In genomic region chr4:125814311-125814710, GRCm38 (mm10) we compare ENCODE assay signal across 14 mouse cellular contexts.
DNase-seq lines count a peak whose midpoint lies in the region; ATAC-seq and TF ChIP-seq lines count a peak whose summit lies in the region.
"Had no signal": no experiment of that assay in that cellular context is flagged by ENCODE, and none has a peak within 500 bp of the region (broad histone marks: within the 10 kb centered on the region; RNA-seq: fewer than 3 reads in every experiment).

No protein-coding gene starts in this region.

- no peak overlapping the region for H3K9ac ChIP-seq in limb, embryonic 15.5 days
- H3K9ac ChIP-seq: midbrain, embryonic 13.5 days; neural tube, embryonic 13.5 days had no signal

- no peak overlapping the region for H3K4me2 ChIP-seq in limb, embryonic 15.5 days
- H3K4me2 ChIP-seq: midbrain, embryonic 13.5 days; neural tube, embryonic 13.5 days had no signal

- peak; percentile 24 to 28 for DNase-seq in cerebellum, adult 2 months
- DNase-seq in cerebellum, adult 9-10 months, result no peak
- DNase-seq in limb, embryonic 10.5 days (ENCODE audit: low spot score), result no peak
- peak; percentile 63 to 92 for DNase-seq in left cerebral cortex, adult 8-10 months (ENCODE audit: low spot score in 2 of 2)
- DNase-seq in telencephalon, adult 2 months (ENCODE audit: low read depth, low spot score), result peak; percentile 83
- no peak for DNase-seq in thymus, postnatal 0 days (ENCODE audit: low spot score)
- no peak for DNase-seq in kidney, postnatal 14 days
- DNase-seq: lung, adult 2 months; thymus, postnatal 36 days had no signal

- no peak overlapping the region for H3K27ac ChIP-seq in cerebellum, adult 2 months (ENCODE audit: insufficient read depth, low read length)
- H3K27ac ChIP-seq in limb, embryonic 15.5 days, result no peak overlapping the region
- no peak overlapping the region for H3K27ac ChIP-seq in limb, embryonic 10.5 days
- H3K27ac ChIP-seq: midbrain, embryonic 13.5 days; neural tube, embryonic 13.5 days had no signal

- H3K9me3 ChIP-seq in limb, embryonic 15.5 days, result no peaks in the 10 kb centered on the region
- H3K9me3 ChIP-seq in limb, embryonic 10.5 days (replicated peaks), result no peaks in the 10 kb centered on the region
- H3K9me3 ChIP-seq: midbrain, embryonic 13.5 days; neural tube, embryonic 13.5 days had no signal

- WGBS in cerebellum, adult 2 months, result 9% methylated on average over 12 of the region's 12 CpGs
- 78% methylated on average over 12 of the region's 12 CpGs for WGBS in limb, embryonic 15.5 days
- 78% methylated on average over 12 of the region's 12 CpGs for WGBS in limb, embryonic 10.5 days

- no peak for TF ChIP-seq POLR2A in cerebellum, adult 2 months (IDR thresholded peaks at IDR 0.05; ENCODE audit: borderline replicate concordance, insufficient read depth, low read length)

- no peaks in the 10 kb centered on the region; the same call in 1 of the 2 replicates for H3K27me3 ChIP-seq in cerebellum, adult 2 months (ENCODE audit: control insufficient read depth, insufficient read depth, low read length)
- H3K27me3 ChIP-seq in limb, embryonic 15.5 days, result peaks cover 28% of the 10 kb centered on the region; the same call in 1 of the 2 replicates
- H3K27me3 ChIP-seq in limb, embryonic 10.5 days (ENCODE audit: low read depth, poor library complexity, severe bottlenecking), result peaks cover 36% of the 10 kb centered on the region
- H3K27me3 ChIP-seq: midbrain, embryonic 13.5 days had no signal

- peaks cover 6% of the 10 kb centered on the region for H3K4me1 ChIP-seq in cerebellum, adult 2 months (ENCODE audit: control insufficient read depth, insufficient read depth, low read length)
- H3K4me1 ChIP-seq in limb, embryonic 15.5 days, result peaks cover 8% of the 10 kb centered on the region; the same call in 1 of the 2 replicates
- H3K4me1 ChIP-seq in limb, embryonic 10.5 days, result peaks cover 17% of the 10 kb centered on the region

- ATAC-seq in limb, embryonic 15.5 days (ENCODE audit: insufficient number of reproducible peaks, low FRiP score, low TSS enrichment, low read depth), result 0 out of 2 replicates have a peak, but pooled peaks have one; percentile 27
- ATAC-seq: inflammation-experienced regulatory T-cells, adult 6 months; midbrain, embryonic 13.5 days had no signal

- no peak overlapping the region for H3K4me3 ChIP-seq in cerebellum, adult 2 months (replicated peaks; ENCODE audit: insufficient read depth, low read depth, low read length)
- no peak overlapping the region for H3K4me3 ChIP-seq in limb, embryonic 15.5 days
- H3K4me3 ChIP-seq in limb, embryonic 10.5 days, result no peak overlapping the region
- H3K4me3 ChIP-seq: midbrain, embryonic 13.5 days; neural tube, embryonic 13.5 days had no signal

- no peak for TF ChIP-seq CTCF in cerebellum, adult 2 months (IDR thresholded peaks at IDR 0.05; ENCODE audit: borderline replicate concordance, insufficient read depth, low read depth, low read length)

- no peaks in the 10 kb centered on the region for H3K36me3 ChIP-seq in limb, embryonic 15.5 days
- no peaks in the 10 kb centered on the region for H3K36me3 ChIP-seq in limb, embryonic 10.5 days
- H3K36me3 ChIP-seq: G1E; midbrain, embryonic 13.5 days; neural tube, embryonic 13.5 days had no signal

Comparison
In these comparisons a context has a peak if more than half of its experiments do, and no peak if none do; other contexts are left out.
1. DNase-seq: peak in cerebellum, adult 2 months (2 of 2), left cerebral cortex, adult 8-10 months (2 of 2) and telencephalon, adult 2 months (single experiment); none in cerebellum, adult 9-10 months (single experiment), limb, embryonic 10.5 days (single experiment), thymus, postnatal 0 days (single experiment) and kidney, postnatal 14 days (single experiment).